Mouse (Mus musculus): ENCODE measurements around the gene Rilp. TPM values are rescaled to one million over a fixed set of nuclear protein-coding genes. Genes with fewer than 3 reads are reported as not detected.
A peak's percentile ranks its signal among the peaks of the same experiment; 100 is the strongest.

Gene Rilp
- polyA plus RNA-seq, 1 experiment from 2014 or later: 1.6 TPM

GRCm38 (mm10) chr11:75467512-75468215 is 42.2 kb upstream of the Rilp start:
- peak overlapping the region; percentile 52 for H3K4me3 ChIP-seq (replicated peaks)
- H3K27me3 ChIP-seq (replicated peaks): no peaks in the 10 kb centered on the region
- peak overlapping the region; percentile 91 for H3K4me2 ChIP-seq (replicated peaks)
- no peaks in the 10 kb centered on the region for H3K9me3 ChIP-seq
- H3K9ac ChIP-seq: peak overlapping the region; percentile 73
- 0 out of 2 replicates have a peak overlapping the region, but pooled peaks have one; percentile 37 for H3K27ac ChIP-seq
- WGBS: 18% methylated on average over 19 of the region's 19 CpGs
- H3K4me1 ChIP-seq (replicated peaks): peaks cover 23% of the 10 kb centered on the region
- peaks cover 6% of the 10 kb centered on the region; the same call in 1 of the 2 replicates for H3K36me3 ChIP-seq
- ATAC-seq: peak; percentile 81

GRCm38 (mm10) chr11:75468410-75468809 is 41.5 kb upstream of the Rilp start:
- no peaks in the 10 kb centered on the region for H3K27me3 ChIP-seq (replicated peaks)
- no peaks in the 10 kb centered on the region for H3K9me3 ChIP-seq
- peak overlapping the region; percentile 91 for H3K4me2 ChIP-seq (replicated peaks)
- H3K4me1 ChIP-seq (replicated peaks): peaks cover 17% of the 10 kb centered on the region
- 58% methylated on average over 7 of the region's 7 CpGs for WGBS
- ATAC-seq: no peak; the same call in 1 of the 2 replicates
- H3K27ac ChIP-seq: no peak overlapping the region
- H3K36me3 ChIP-seq: peaks cover 6% of the 10 kb centered on the region; the same call in 1 of the 2 replicates
- peak overlapping the region; percentile 73 for H3K9ac ChIP-seq
- peak overlapping the region; percentile 52 for H3K4me3 ChIP-seq (replicated peaks)

GRCm38 (mm10) chr11:75469261-75469660 is 40.6 kb upstream of the Rilp start:
- Histone ChIP-seq H3K4me3 (replicated peaks) (no peak overlapping the region), H3K4me1 (replicated peaks) (peaks cover 13% of the 10 kb centered on the region; the same call in 1 of the 2 replicates), H3K27ac (no peak overlapping the region), H3K27me3 (replicated peaks) (no peaks in the 10 kb centered on the region), H3K9ac (no peak overlapping the region), H3K36me3 (peaks cover 6% of the 10 kb centered on the region; the same call in 1 of the 2 replicates), H3K4me2 (replicated peaks) (no peak overlapping the region), H3K9me3 (no peaks in the 10 kb centered on the region)
- ATAC-seq: no peak
- WGBS: 83% methylated on average over 4 of the region's 4 CpGs

GRCm38 (mm10) chr11:75470675-75471074 is 39.2 kb upstream of the Rilp start:
- no peaks in the 10 kb centered on the region for H3K9me3 ChIP-seq
- H3K9ac ChIP-seq: no peak overlapping the region
- no peak overlapping the region for H3K27ac ChIP-seq
- 73% methylated on average over 3 of the region's 3 CpGs for WGBS
- no peaks in the 10 kb centered on the region for H3K27me3 ChIP-seq (replicated peaks)
- H3K4me3 ChIP-seq (replicated peaks): no peak overlapping the region
- H3K36me3 ChIP-seq: no peaks in the 10 kb centered on the region
- peaks cover 13% of the 10 kb centered on the region; the same call in 1 of the 2 replicates for H3K4me1 ChIP-seq (replicated peaks)
- 0 out of 2 replicates have a peak, but pooled peaks have one; percentile 24 for ATAC-seq
- no peak overlapping the region for H3K4me2 ChIP-seq (replicated peaks)

- H3K9me3 ChIP-seq: no peaks in the 10 kb centered on the region
- no peak for ATAC-seq
- WGBS: 76% methylated on average over 11 of the region's 11 CpGs
- H3K4me1 ChIP-seq (replicated peaks): peaks cover 11% of the 10 kb centered on the region; the same call in 1 of the 2 replicates
- H3K9ac ChIP-seq: no peak overlapping the region
- H3K4me2 ChIP-seq (replicated peaks): no peak overlapping the region
- no peak overlapping the region for H3K27ac ChIP-seq
- H3K36me3 ChIP-seq: no peaks in the 10 kb centered on the region
- H3K27me3 ChIP-seq (replicated peaks): no peaks in the 10 kb centered on the region
- no peak overlapping the region for H3K4me3 ChIP-seq (replicated peaks)
Measured at GRCm38 (mm10) chr11:75472469-75473081, 37.3 kb upstream of the Rilp start.

- WGBS: 75% methylated on average over 7 of the region's 7 CpGs
- Histone ChIP-seq H3K9me3 (no peaks in the 10 kb centered on the region), H3K27me3 (replicated peaks) (no peaks in the 10 kb centered on the region)
Measured at GRCm38 (mm10) chr11:75473376-75473775, 36.5 kb upstream of the Rilp start.

GRCm38 (mm10) chr11:75486192-75486591 is 23.7 kb upstream of the Rilp start:
- Histone ChIP-seq H3K36me3 (peaks cover 18% of the 10 kb centered on the region), H3K4me1 (replicated peaks) (peaks cover 8% of the 10 kb centered on the region), H3K4me3 (replicated peaks) (peak overlapping the region; percentile 97; the same call in 1 of the 2 replicates), H3K27ac (no peak overlapping the region), H3K9me3 (no peaks in the 10 kb centered on the region), H3K9ac (no peak overlapping the region), H3K27me3 (replicated peaks) (no peaks in the 10 kb centered on the region), H3K4me2 (replicated peaks) (peak overlapping the region; percentile 37)
- 19% methylated on average over 3 of the region's 3 CpGs for WGBS
- ATAC-seq: peak; percentile 59

More at GRCm38 (mm10) chr11:75473376-75473775, 36.5 kb upstream of the Rilp start:
- ATAC-seq: no peak
- H3K27ac ChIP-seq: no peak overlapping the region
- H3K4me1 ChIP-seq (replicated peaks): peaks cover 4% of the 10 kb centered on the region; the same call in 1 of the 2 replicates
- H3K9ac ChIP-seq: no peak overlapping the region
- no peaks in the 10 kb centered on the region for H3K36me3 ChIP-seq
- no peak overlapping the region for H3K4me3 ChIP-seq (replicated peaks)
- H3K4me2 ChIP-seq (replicated peaks): no peak overlapping the region

GRCm38 (mm10) chr11:75486601-75487285 is 23.2 kb upstream of the Rilp start, which contains the start of gene Prpf8:
Prpf8 (plus strand) TSS chr11:75486816.
- peak within 1 kb of the TSS; percentile 97 for H3K4me3 ChIP-seq (replicated peaks)
- H3K27me3 ChIP-seq (replicated peaks): no peaks in the 10 kb centered on the region
- no peaks in the 10 kb centered on the region for H3K9me3 ChIP-seq
- H3K9ac ChIP-seq: peak within 1 kb of the TSS; percentile 98
- H3K4me1 ChIP-seq (replicated peaks): peaks cover 8% of the 10 kb centered on the region
- H3K27ac ChIP-seq: peak within 1 kb of the TSS; percentile 66
- peak; percentile 100 for ATAC-seq
- WGBS: under 1% methylated on average over 52 of the region's 52 CpGs
- peak within 1 kb of the TSS; percentile 89 for H3K4me2 ChIP-seq (replicated peaks)
- H3K36me3 ChIP-seq: peaks cover 23% of the 10 kb centered on the region

- Histone ChIP-seq H3K4me2 (replicated peaks) (peak overlapping the region; percentile 89), H3K4me3 (replicated peaks) (peak overlapping the region; percentile 97), H3K9ac (peak overlapping the region; percentile 98), H3K27me3 (replicated peaks) (no peaks in the 10 kb centered on the region), H3K27ac (no peak overlapping the region), H3K4me1 (replicated peaks) (peaks cover 8% of the 10 kb centered on the region), H3K9me3 (no peaks in the 10 kb centered on the region), H3K36me3 (peaks cover 31% of the 10 kb centered on the region)
- WGBS: 31% methylated on average over 6 of the region's 6 CpGs
- no peak for ATAC-seq
Measured at GRCm38 (mm10) chr11:75487496-75487895, 22.4 kb upstream of the Rilp start.

GRCm38 (mm10) chr11:75494296-75495049 is 15.4 kb upstream of the Rilp start:
- Histone ChIP-seq H3K9me3 (no peaks in the 10 kb centered on the region), H3K27ac (no peak overlapping the region), H3K27me3 (replicated peaks) (no peaks in the 10 kb centered on the region), H3K4me1 (replicated peaks) (no peaks in the 10 kb centered on the region), H3K4me2 (replicated peaks) (no peak overlapping the region), H3K36me3 (peaks cover 87% of the 10 kb centered on the region), H3K9ac (no peak overlapping the region), H3K4me3 (replicated peaks) (no peak overlapping the region)
- WGBS: 90% methylated on average over 10 of the region's 10 CpGs
- ATAC-seq: no peak

GRCm38 (mm10) chr11:75498126-75498525 is 11.8 kb upstream of the Rilp start:
- no peak for ATAC-seq
- Histone ChIP-seq H3K36me3 (peaks cover 84% of the 10 kb centered on the region), H3K4me3 (replicated peaks) (no peak overlapping the region), H3K9me3 (no peaks in the 10 kb centered on the region), H3K27ac (no peak overlapping the region), H3K4me2 (replicated peaks) (no peak overlapping the region), H3K9ac (no peak overlapping the region), H3K4me1 (replicated peaks) (no peaks in the 10 kb centered on the region), H3K27me3 (replicated peaks) (no peaks in the 10 kb centered on the region)
- 73% methylated on average over 1 of the region's 1 CpGs for WGBS

All from intestine, embryonic 15.5 days (tissue).